Mouse (Mus musculus) embryonic fibroblast, embryonic 13.5 days (primary cell): ENCODE measurements at regions not wholly inside any gene's neighbourhood (a gene's known extent, or its start where the extent isn't known, plus 50 kb on each side); places are given as distances from the start of the nearest gene placed in this dataset.

Experiments
- CTCF ChIP-seq: IDR thresholded peaks from 2 replicates; pipeline ENCODE4 v1.5.1; 2011; ENCODE audit warnings: mild to moderate bottlenecking, control low read depth, low read length, moderate library complexity, borderline replicate concordance; ENCODE audit not compliant: insufficient read depth
- POLR2A ChIP-seq: IDR thresholded peaks from 2 replicates; pipeline ENCODE4 v1.6.1; 2011; ENCODE audit warnings: low read depth, mild to moderate bottlenecking, control low read depth, low read length, moderate library complexity

DNA sequence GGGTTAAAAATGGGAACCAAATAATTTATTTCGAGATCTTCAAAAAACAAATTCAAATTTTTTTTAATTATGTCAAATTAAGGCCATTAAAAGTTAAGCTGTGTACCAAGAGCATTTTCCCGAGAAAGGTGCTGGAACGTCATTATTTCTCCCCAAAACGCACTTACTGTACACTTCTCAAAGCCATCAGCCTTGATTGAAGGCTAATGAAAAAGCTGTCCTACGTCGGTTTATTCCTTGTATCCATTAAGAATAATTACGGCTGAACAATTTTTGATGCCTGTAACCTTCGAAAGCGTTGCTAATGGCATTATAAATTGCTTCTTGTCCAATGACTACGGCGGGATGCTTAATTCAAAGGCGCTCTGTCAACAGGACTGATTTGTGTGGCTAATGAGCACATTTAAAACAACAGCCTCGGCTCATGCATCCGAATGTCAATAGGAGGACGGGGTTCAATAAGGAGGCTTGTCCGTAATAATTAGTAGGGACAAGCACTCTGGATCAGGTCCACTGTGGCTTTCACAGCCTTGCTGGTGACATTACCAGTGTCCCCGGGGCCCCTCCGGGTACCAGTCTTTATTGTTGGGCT lies 145.3 kb downstream of the 3100002H09Rik start:
- no peak for TF ChIP-seq POLR2A
- no peak for TF ChIP-seq CTCF
